Mouse (Mus musculus) liver, adult 2 months (tissue): ENCODE measurements at regions not wholly inside any gene's neighbourhood (a gene's known extent, or its start where the extent isn't known, plus 50 kb on each side); places are given as distances from the start of the nearest gene placed in this dataset.

ENCODE experiments used
- DNase-seq: peaks from one replicate; pipeline ENCODE4 v3.0.0-alpha.2; 2011; ENCODE audit warnings: low read depth, low spot score; ENCODE audit errors: extremely low read depth
- H3K27ac ChIP-seq: fragments of 200-500 bp; replicated peaks from 2 replicates; pipeline ENCODE4 v1.5.1; 2012; ENCODE audit warnings: low read depth, mild to moderate bottlenecking, control low read depth, inconsistent platforms, low read length; ENCODE audit not compliant: insufficient read depth
- H3K27me3 ChIP-seq: fragments of 200-500 bp; 2 replicates; pipeline ENCODE4 v1.6.1; 2012; ENCODE audit warnings: mild to moderate bottlenecking, moderate library complexity, low read length, inconsistent platforms; ENCODE audit not compliant: control insufficient read depth, insufficient read depth
- H3K36me3 ChIP-seq: fragments of 200-500 bp; 2 replicates; pipeline ENCODE4 v1.6.1; 2012; ENCODE audit warnings: low read length, inconsistent platforms; ENCODE audit not compliant: control insufficient read depth, insufficient read depth
- H3K4me1 ChIP-seq: fragments of 200-500 bp; 2 replicates; pipeline ENCODE4 v1.6.1; 2011; ENCODE audit warnings: low read length; ENCODE audit not compliant: control insufficient read depth, insufficient read depth
- H3K4me3 ChIP-seq: fragments of 200-500 bp; 2 replicates; pipeline ENCODE4 v1.5.1; 2011; ENCODE audit warnings: low read depth, mild to moderate bottlenecking, control low read depth, low read length, moderate library complexity; ENCODE audit not compliant: insufficient read depth
- H3K79me2 ChIP-seq: fragments of 200-500 bp; 2 replicates; pipeline ENCODE4 v1.6.1; 2012; ENCODE audit warnings: inconsistent platforms, mild to moderate bottlenecking, low read length, moderate library complexity; ENCODE audit not compliant: control insufficient read depth, insufficient read depth
- H3K9ac ChIP-seq: fragments of 200-500 bp; 2 replicates; pipeline ENCODE4 v1.6.1; 2012; ENCODE audit warnings: low read depth, mild to moderate bottlenecking, control low read depth, inconsistent platforms, low read length
- CTCF ChIP-seq: fragments of 200-500 bp; IDR thresholded peaks from 2 replicates; pipeline ENCODE4 v1.5.1; 2011; ENCODE audit warnings: low read depth, low read length, control low read depth
- POLR2A ChIP-seq: fragments of 200-500 bp; IDR thresholded peaks from 2 replicates; pipeline ENCODE4 v1.6.1; 2011; ENCODE audit warnings: low read length, control low read depth; ENCODE audit not compliant: insufficient read depth; ENCODE audit errors: extremely low read depth
- WGBS: fragments of 180-500 bp; shearing (Covaris S2); methylation state at CpG from one replicate; pipeline ENCODE4 v1.1.7; 2018; 5-methylcytosine and 5-hydroxymethylcytosine counted together

DNA sequence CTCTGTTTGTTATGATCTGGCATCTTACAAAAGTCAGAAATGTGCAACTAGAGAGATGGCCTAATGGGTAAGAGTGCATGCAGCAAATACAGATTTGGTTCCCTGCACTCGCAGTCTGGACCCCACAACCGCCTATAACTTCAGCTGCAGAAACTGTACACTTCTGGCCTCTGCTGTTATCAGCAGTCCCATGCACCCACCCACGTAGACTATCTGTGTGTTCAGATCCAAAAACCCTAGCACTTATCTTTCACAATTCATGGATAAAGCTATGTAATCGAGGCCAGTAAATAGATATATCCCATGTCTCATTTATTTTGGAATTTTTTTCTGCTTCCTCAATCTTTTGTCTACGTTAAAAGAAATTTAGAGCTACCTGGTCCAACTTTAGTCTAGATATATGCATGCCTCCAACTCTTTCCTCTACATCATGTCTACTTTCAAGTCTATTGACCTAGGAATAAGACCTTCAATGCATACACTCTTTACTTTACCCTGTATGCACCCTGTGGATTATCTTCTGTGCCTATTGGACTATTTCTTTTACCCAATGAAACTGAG, 95.0 kb upstream of the Gorab start:
- TF ChIP-seq CTCF (no peak), POLR2A (no peak)
- no peaks in the 10 kb centered on the region for H3K4me1 ChIP-seq
- H3K36me3 ChIP-seq, result no peaks in the 10 kb centered on the region
- no peak overlapping the region for H3K9ac ChIP-seq
- DNase-seq, result no peak
- no peak overlapping the region for H3K27ac ChIP-seq
- 68% methylated on average over 5 of the region's 5 CpGs for WGBS
- no peak overlapping the region for H3K4me3 ChIP-seq
- no peaks in the 10 kb centered on the region for H3K27me3 ChIP-seq
- H3K79me2 ChIP-seq, result no peaks in the 10 kb centered on the region

DNA sequence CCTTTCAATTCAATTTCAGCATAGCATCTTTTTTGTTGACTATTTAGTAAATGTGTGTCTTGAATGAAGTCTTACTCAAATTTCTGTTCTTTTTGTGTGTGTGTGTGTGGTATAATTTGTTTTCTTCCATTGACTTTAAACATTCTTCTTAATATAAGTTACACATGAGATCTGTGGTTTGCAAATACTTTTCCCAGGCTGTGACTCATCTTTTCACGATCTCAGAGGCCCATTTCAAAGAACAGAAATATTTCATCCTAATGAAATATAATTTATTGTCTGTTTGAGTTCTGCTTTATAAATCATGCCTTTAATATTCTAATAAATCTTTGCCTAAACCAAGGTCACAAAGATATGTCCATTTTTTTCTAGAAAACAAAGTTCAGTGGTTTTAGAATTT, 92.9 kb upstream of the Gorab start:
- no peak overlapping the region for H3K4me3 ChIP-seq
- H3K9ac ChIP-seq, result no peak overlapping the region
- no peaks in the 10 kb centered on the region for H3K27me3 ChIP-seq
- no peaks in the 10 kb centered on the region for H3K4me1 ChIP-seq
- H3K27ac ChIP-seq, result no peak overlapping the region
- no peaks in the 10 kb centered on the region for H3K79me2 ChIP-seq
- no peak for TF ChIP-seq POLR2A
- TF ChIP-seq CTCF, result no peak
- no peaks in the 10 kb centered on the region for H3K36me3 ChIP-seq
- no peak for DNase-seq
- WGBS, result 67% methylated on average over 1 of the region's 1 CpGs

DNA sequence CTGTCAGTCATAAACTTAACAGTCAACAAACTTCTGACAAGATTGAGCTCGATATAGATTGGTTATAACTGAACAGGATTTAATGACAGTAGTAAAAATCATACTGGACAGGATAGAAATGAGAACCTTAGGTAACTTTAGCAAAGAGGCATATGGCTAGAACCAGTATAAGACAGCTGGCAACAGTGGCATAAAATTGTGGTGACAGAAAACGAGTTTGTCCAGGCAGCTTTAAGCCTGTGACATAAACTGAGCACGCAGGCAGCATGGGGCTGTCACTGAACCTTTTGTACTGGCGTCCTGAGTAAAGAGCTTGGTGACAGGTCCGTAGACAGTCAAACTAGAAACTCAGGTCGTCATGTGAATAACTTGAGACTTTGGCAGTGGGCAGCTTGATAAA, 85.1 kb upstream of the Gorab start:
- H3K4me1 ChIP-seq, result no peaks in the 10 kb centered on the region
- WGBS, result 61% methylated on average over 6 of the region's 6 CpGs
- DNase-seq, result no peak
- H3K36me3 ChIP-seq, result no peaks in the 10 kb centered on the region
- no peak overlapping the region for H3K9ac ChIP-seq
- no peaks in the 10 kb centered on the region for H3K79me2 ChIP-seq
- H3K27me3 ChIP-seq, result no peaks in the 10 kb centered on the region
- H3K4me3 ChIP-seq, result no peak overlapping the region
- TF ChIP-seq POLR2A (no peak), CTCF (no peak)
- H3K27ac ChIP-seq, result no peak overlapping the region

DNA sequence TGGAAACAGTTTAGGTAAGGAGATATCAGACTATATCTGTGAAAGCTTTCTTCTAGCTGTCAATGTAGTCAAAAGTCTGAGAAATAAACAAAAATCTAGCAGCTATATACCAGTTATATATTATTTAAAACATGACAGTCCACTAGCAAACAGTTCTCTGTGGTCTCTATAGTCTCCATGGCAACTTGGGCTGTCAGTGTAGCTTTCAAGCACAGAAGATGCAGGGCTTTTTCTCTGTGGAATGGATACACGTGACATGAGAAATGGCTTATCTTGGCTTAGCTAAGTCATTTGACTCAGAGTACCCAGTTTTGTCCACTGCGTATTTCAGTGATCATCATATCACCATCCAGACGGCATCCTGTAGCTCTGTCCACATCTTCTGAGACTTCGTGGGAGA, 84.6 kb upstream of the Gorab start:
- H3K4me3 ChIP-seq, result no peak overlapping the region
- no peaks in the 10 kb centered on the region for H3K36me3 ChIP-seq
- no peaks in the 10 kb centered on the region for H3K79me2 ChIP-seq
- 76% methylated on average over 4 of the region's 4 CpGs for WGBS
- no peaks in the 10 kb centered on the region for H3K4me1 ChIP-seq
- no peak overlapping the region for H3K27ac ChIP-seq
- no peak for TF ChIP-seq POLR2A
- TF ChIP-seq CTCF, result no peak
- DNase-seq, result no peak
- no peak overlapping the region for H3K9ac ChIP-seq
- no peaks in the 10 kb centered on the region for H3K27me3 ChIP-seq

DNA sequence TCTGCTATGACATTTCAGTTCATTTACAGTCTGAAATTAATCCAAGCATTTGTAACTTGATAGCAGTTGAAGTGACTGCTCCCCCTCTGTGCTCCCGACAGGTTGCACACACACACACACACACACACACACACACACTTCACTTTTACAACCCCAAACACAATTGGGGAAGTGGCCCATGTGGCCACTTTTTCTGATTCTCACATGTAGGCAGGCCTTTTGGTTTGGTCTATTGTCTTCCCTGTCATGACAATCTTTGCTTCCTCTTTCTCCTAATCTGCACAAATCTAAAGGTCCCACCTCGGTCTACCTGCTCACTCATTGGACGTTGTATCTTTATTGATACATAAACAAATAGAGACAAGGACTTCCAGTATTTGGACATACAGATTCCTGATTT, 79.6 kb upstream of the Gorab start:
- no peak for DNase-seq
- no peak overlapping the region for H3K4me3 ChIP-seq
- no peaks in the 10 kb centered on the region for H3K36me3 ChIP-seq
- TF ChIP-seq POLR2A, result no peak
- TF ChIP-seq CTCF, result no peak
- H3K9ac ChIP-seq, result no peak overlapping the region
- H3K4me1 ChIP-seq, result no peaks in the 10 kb centered on the region
- no peaks in the 10 kb centered on the region for H3K79me2 ChIP-seq
- no peaks in the 10 kb centered on the region for H3K27me3 ChIP-seq
- WGBS, result 66% methylated on average over 3 of the region's 3 CpGs
- no peak overlapping the region for H3K27ac ChIP-seq

DNA sequence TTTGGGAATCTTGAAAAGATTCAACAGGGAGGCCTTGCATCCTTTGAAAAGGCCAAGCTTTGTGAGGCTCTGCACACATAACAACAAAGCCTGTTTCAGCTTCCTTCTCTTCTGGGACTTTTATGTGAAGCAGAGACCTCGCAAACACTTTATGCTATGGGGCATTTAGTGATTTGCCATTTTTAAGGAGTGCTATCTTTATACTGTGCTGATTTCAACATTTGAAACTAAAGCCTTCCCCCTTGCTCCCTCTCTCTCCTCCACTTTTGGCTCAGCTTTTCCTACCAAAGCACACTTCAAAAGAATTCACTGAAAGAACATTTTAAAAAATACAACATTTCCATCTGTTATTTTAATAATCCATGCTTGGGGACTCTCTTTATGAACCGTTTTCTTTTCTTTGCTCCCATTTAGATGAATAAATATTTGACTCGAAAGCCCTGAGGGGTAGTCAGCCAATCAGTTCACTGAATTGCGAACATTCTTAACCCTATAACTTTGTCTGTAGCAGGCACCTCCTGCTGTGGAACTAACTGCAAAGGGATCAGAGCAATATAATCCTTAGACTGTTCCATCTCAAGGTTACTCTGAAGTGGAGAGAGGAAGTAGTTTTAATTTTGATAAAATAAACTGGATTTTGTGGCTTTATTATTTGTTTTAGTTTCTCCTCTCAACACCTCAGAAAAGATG, 74.2 kb upstream of the Gorab start:
- H3K4me1 ChIP-seq, result no peaks in the 10 kb centered on the region
- H3K79me2 ChIP-seq, result no peaks in the 10 kb centered on the region
- no peak for TF ChIP-seq POLR2A
- no peak for TF ChIP-seq CTCF
- no peaks in the 10 kb centered on the region for H3K36me3 ChIP-seq
- no peak for DNase-seq
- H3K27me3 ChIP-seq, result no peaks in the 10 kb centered on the region
- WGBS, result 76% methylated on average over 4 of the region's 4 CpGs
- H3K4me3 ChIP-seq, result no peak overlapping the region
- H3K9ac ChIP-seq, result no peak overlapping the region
- no peak overlapping the region for H3K27ac ChIP-seq
